Mouse (Mus musculus) midbrain, embryonic 11.5 days (tissue): ENCODE data around the gene Gm9945. TPM values are rescaled to one million over a fixed set of nuclear protein-coding genes. Genes with fewer than 3 reads are reported as not detected.

ENCODE experiments used
- ATAC-seq: fragments of 200-750 bp; cut with Nextera tagmentation; 2 replicates; pipeline ENCODE4 v1.8.0; 2017; ENCODE audit warnings: moderate TSS enrichment, moderate library complexity; ENCODE audit not compliant: low FRiP score
- DNase-seq: peaks from one replicate; pipeline ENCODE4 v3.0.0; 2015; ENCODE audit warnings: low spot score; ENCODE audit errors: missing footprints
- H3K27ac ChIP-seq: fragments of 300-500 bp; sonication (generic); 2 replicates; pipeline ENCODE4 v1.5.1; 2014; ENCODE audit warnings: low read depth, low read length
- H3K27me3 ChIP-seq: fragments of 300-500 bp; sonication (generic); 2 replicates; pipeline ENCODE4 v1.6.1; 2014; ENCODE audit warnings: mild to moderate bottlenecking, low read length, moderate library complexity, mixed read lengths; ENCODE audit not compliant: control insufficient read depth, insufficient read depth
- H3K36me3 ChIP-seq: fragments of 300-500 bp; sonication (generic); 2 replicates; pipeline ENCODE4 v1.6.1; 2014; ENCODE audit warnings: mild to moderate bottlenecking, low read length, moderate library complexity, mixed read lengths; ENCODE audit not compliant: control insufficient read depth, insufficient read depth
- H3K4me1 ChIP-seq: fragments of 300-500 bp; sonication (generic); 2 replicates; pipeline ENCODE4 v1.6.1; 2014; ENCODE audit warnings: low read length; ENCODE audit not compliant: control insufficient read depth, insufficient read depth
- H3K4me2 ChIP-seq: fragments of 300-500 bp; sonication (generic); 2 replicates; pipeline ENCODE4 v1.6.1; 2014; ENCODE audit warnings: mild to moderate bottlenecking, moderate library complexity
- H3K4me3 ChIP-seq: fragments of 300-500 bp; sonication (generic); 2 replicates; pipeline ENCODE4 v1.5.1; 2014; ENCODE audit warnings: low read depth, low read length
- H3K9ac ChIP-seq: fragments of 300-500 bp; sonication (generic); 2 replicates; pipeline ENCODE4 v1.6.1; 2014; ENCODE audit warnings: low read length
- H3K9me3 ChIP-seq: fragments of 300-500 bp; sonication (generic); 2 replicates; pipeline ENCODE4 v1.6.1; 2016; ENCODE audit warnings: low read length; ENCODE audit not compliant: control insufficient read depth
- WGBS: fragments of 180-500 bp; shearing (Covaris S2); extraction: QIAGEN DNeasy Blood & Tissue Kit; methylation state at CpG from one replicate; pipeline ENCODE4 v1.1.7; 2014; 5-methylcytosine and 5-hydroxymethylcytosine counted together
- polyA plus RNA-seq: library from polyadenylated mRNA; unstranded; fragments of >200 nt; fragmentation: Nextera tagmentation; extraction: Ambion mirVana; gene quantifications from 2 replicates; pipeline ENCODE4 v1.2.1, GENCODE M21; 2014

Gm9945 gene
- polyA plus RNA-seq, 1 experiment from 2014 or later = 0.15 TPM

DNA sequence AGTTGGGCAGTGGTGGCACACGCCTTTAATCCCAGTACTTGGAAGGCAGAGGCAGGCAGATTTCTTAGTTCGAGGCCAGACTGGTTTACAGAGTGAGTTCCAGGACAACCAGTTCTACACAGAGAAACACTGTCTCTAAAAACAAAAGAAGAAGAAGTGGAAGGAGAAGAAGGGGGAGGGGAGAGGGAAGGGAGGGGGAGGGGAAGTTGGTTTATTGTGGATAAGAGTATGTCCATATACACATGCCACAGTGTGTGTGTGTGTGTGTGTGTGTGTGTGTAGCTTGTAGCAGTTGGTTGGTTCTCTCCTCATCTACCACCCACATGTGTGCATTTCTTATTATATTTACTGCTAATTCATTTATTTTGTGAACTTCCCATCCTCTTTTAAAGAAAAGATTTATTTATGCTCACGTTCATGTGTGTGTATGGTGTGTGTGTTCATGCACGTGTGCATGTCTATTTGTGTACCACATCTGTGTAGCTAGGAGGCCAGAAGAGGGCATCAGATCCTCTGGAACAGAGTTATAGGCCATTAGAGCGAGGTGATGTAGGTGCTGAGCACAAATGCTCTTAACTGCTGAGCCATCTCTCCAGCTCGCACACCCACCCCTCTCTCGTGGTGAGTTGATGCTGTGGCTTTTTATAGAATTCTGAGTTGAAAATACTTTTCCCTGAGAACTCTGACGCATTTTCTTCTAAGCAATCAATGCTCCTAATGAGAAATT lies 22.2 kb downstream of the Gm9945 start:
- 84% methylated on average over 8 of the region's 8 CpGs for WGBS
- DNase-seq = peak; percentile 75
- Histone ChIP-seq H3K4me3 (no peak overlapping the region), H3K9me3 (no peaks in the 10 kb centered on the region), H3K27ac (no peak overlapping the region), H3K4me1 (peaks cover 3% of the 10 kb centered on the region; the same call in 1 of the 2 replicates), H3K27me3 (peaks cover 20% of the 10 kb centered on the region), H3K4me2 (no peak overlapping the region), H3K36me3 (no peaks in the 10 kb centered on the region), H3K9ac (no peak overlapping the region)
- ATAC-seq = no peak

DNA sequence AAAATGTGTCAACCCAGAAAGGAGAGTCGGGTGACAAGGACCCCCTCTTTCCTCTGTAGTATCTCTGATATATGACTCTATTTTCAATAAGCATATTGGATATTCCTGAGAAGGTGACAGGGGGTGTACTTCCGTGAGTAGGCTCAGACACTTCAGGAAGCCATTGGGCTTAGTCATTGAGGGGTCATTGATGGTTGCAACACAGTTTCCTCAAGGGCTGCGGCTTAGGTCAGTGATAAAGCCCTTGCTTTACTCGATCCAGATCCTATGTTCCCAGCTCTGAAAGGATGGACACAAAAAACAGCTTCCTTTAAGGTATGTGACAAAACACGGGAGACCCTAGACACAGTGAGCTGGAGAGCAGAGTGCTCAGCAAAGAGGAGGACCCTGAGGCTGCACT lies 23.8 kb downstream of the Gm9945 start:
- Histone ChIP-seq H3K4me1 (peaks cover 3% of the 10 kb centered on the region; the same call in 1 of the 2 replicates), H3K9me3 (no peaks in the 10 kb centered on the region), H3K36me3 (no peaks in the 10 kb centered on the region), H3K4me3 (no peak overlapping the region), H3K9ac (no peak overlapping the region), H3K4me2 (no peak overlapping the region), H3K27me3 (peaks cover 15% of the 10 kb centered on the region), H3K27ac (no peak overlapping the region)
- DNase-seq = no peak
- ATAC-seq = no peak
- WGBS = 83% methylated on average over 5 of the region's 5 CpGs

DNA sequence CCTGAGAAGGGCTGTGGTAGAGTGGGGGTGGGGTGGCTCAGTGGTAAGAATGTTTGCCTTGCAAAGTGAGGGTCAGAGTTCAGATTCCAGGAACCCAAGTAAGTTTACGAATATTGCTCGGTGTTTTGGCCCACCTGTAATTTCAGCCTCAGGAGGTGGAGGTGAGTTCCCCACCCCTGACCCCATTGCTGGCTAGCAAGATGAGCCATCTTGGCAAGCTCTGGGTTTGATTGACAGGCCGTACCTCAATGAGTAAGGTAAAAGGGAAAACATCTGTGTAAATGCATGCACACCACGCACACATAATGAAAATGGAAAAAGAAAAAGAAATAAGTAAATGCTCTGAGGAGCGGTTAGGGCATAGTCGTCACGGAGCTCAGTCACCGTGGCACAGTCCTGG lies 24.4 kb downstream of the Gm9945 start:
- Histone ChIP-seq H3K9ac (no peak overlapping the region), H3K27ac (no peak overlapping the region), H3K9me3 (no peaks in the 10 kb centered on the region), H3K4me1 (peaks cover 3% of the 10 kb centered on the region; the same call in 1 of the 2 replicates), H3K4me3 (no peak overlapping the region), H3K36me3 (no peaks in the 10 kb centered on the region), H3K4me2 (no peak overlapping the region), H3K27me3 (peaks cover 14% of the 10 kb centered on the region)
- no peak for ATAC-seq
- no peak for DNase-seq
- 90% methylated on average over 8 of the region's 8 CpGs for WGBS

DNA sequence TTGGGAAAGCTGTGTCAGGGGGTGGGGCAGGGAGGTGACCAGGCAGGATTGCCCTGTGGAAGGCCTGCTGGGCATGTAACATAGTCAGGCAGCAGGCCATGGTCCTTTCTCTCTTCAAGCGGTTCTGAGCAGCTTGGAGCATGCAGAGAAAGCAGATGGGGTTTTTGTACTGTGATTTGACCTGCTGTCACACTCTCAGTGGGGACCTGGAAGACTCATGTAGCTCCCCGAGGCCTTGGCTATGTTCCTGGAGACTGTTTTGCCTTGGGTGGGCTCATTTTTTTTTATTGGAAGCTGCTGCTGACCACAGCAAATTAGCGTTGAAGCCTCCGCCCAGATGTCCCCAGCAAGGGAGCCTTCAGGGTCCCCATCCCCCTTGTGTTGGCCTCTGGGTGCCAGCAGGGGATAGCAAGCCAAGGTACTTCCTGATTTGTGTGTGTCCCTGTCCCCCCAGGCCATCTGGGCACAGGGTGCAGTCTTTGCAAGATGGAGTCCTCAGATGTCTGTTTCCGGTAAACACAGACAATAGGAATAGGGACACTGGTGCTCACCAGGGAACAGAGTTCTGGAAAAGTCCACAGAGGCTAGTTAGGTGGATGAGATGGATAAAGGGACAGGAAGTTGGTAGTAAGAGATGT lies 25.2 kb downstream of the Gm9945 start:
- no peak overlapping the region for H3K4me2 ChIP-seq
- no peak overlapping the region for H3K4me3 ChIP-seq
- 74% methylated on average over 5 of the region's 5 CpGs for WGBS
- DNase-seq = no peak
- no peaks in the 10 kb centered on the region for H3K36me3 ChIP-seq
- no peak overlapping the region for H3K27ac ChIP-seq
- ATAC-seq = no peak
- no peak overlapping the region for H3K9ac ChIP-seq
- H3K27me3 ChIP-seq = peaks cover 9% of the 10 kb centered on the region
- no peaks in the 10 kb centered on the region for H3K9me3 ChIP-seq
- peaks cover 3% of the 10 kb centered on the region; the same call in 1 of the 2 replicates for H3K4me1 ChIP-seq

DNA sequence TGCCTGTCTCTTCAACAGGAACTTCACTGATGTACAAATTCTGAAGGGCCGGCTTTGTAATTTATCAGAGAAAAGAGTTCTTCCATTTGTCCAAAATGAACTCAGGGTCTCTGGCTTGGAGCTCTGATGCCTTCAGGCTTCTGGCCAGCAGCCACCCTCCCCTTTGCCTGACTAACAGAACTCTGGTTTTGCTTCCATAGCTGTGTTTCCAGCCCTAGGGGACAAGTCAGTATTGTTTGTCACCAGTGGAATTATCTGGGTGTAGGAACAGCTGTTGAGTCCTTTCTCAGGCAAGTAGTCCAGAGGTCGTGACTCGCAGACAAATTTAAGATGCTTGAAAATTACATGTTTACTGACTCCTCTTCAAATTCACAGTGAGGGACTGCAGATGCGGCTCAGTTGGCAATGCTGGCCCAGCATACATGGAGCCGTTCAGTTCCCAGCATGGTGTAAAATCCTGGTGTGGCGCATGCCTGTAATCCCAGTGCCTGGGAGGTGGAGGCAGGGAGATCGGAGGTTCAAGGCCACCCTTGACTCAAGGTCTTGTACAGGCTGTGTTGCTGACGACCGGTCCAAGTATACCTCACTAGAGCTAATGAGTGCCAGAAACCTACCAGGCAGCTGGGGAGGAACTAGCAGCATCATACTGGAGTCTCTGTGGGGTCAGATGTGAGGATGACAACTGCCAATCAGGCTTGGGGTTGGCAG lies 27.3 kb downstream of the Gm9945 start:
- H3K27me3 ChIP-seq = no peaks in the 10 kb centered on the region

DNA sequence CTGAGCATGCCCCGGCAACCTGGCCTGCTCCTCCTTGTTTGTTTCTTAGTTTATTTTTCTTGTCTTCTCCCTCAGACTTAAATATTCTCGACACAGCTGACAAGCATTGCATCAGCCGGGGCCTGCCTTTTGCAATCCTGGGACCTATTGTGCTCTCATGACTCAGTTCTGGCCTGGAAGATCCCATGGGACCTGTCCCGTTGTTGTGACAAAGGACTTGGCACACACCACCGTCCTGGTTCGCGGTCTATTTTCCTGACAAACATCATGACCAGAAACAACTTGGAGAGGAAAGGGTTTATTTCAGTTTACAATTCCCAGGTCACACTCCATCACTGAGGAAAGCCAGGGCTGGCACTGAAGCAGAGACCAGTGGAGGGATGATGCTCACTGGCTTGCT lies 28.2 kb downstream of the Gm9945 start:
- 74% methylated on average over 7 of the region's 7 CpGs for WGBS
- Histone ChIP-seq H3K27ac (no peak overlapping the region), H3K9ac (no peak overlapping the region), H3K9me3 (no peaks in the 10 kb centered on the region), H3K4me1 (no peaks in the 10 kb centered on the region), H3K4me2 (no peak overlapping the region), H3K4me3 (no peak overlapping the region), H3K36me3 (no peaks in the 10 kb centered on the region), H3K27me3 (no peaks in the 10 kb centered on the region)
- DNase-seq = no peak
- ATAC-seq = no peak

More for the DNA sequence above, 27.3 kb downstream of the Gm9945 start:
- no peaks in the 10 kb centered on the region for H3K36me3 ChIP-seq
- H3K4me3 ChIP-seq = no peak overlapping the region
- H3K27ac ChIP-seq = no peak overlapping the region
- H3K4me2 ChIP-seq = no peak overlapping the region
- no peaks in the 10 kb centered on the region for H3K9me3 ChIP-seq
- H3K4me1 ChIP-seq = no peaks in the 10 kb centered on the region
- DNase-seq = no peak
- no peak overlapping the region for H3K9ac ChIP-seq
- WGBS = 90% methylated on average over 9 of the region's 9 CpGs
- no peak for ATAC-seq

DNA sequence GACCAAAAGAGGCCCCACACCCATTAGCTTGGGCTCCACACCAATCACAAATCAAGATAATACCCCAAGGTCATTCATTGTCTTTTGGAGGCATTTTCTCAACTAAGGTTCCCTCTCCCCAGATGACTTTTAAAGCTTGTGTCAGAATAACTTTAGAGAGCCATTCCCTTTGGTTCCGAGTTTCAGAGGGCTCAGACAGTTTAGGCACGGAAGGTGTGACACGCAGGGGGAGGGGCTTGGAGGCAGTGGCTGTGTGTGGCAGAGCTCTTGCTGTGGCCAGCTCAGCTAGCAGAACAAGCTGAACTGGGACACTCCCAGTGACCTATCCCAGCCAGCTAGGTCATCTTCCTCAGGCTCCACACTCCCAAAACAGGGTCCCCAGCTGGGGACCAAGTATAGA lies 28.6 kb downstream of the Gm9945 start:
- Histone ChIP-seq H3K4me1 (no peaks in the 10 kb centered on the region), H3K27me3 (no peaks in the 10 kb centered on the region)

DNA sequence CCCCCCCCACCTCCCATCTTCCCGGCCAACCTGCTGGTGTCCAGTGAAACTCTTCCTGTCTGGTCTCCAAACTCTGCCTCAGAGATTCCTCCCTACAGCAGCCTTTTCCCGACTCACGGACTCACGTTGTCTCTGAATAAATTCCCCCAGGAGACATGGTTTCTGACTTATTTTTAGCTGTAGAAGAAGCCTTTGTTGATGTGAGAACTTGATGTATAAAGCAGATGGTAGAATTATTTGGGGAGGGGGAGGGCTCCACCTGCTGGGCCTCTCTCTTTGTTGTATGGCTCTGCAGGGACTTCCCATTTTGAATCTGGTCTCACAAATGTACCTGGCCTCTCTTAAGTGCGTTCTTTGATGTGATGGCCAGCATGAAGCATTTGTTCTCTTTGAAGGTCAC lies 30.4 kb downstream of the Gm9945 start:
- Histone ChIP-seq H3K4me3 (no peak overlapping the region), H3K36me3 (no peaks in the 10 kb centered on the region), H3K4me1 (no peaks in the 10 kb centered on the region), H3K9me3 (no peaks in the 10 kb centered on the region), H3K27ac (no peak overlapping the region), H3K4me2 (no peak overlapping the region), H3K9ac (no peak overlapping the region), H3K27me3 (no peaks in the 10 kb centered on the region)
- DNase-seq (no peak), ATAC-seq (no peak)
- WGBS = 59% methylated on average over 5 of the region's 5 CpGs

More for the DNA sequence above, 28.6 kb downstream of the Gm9945 start:
- H3K36me3 ChIP-seq = no peaks in the 10 kb centered on the region
- H3K27ac ChIP-seq = no peak overlapping the region
- ATAC-seq = no peak
- H3K9me3 ChIP-seq = no peaks in the 10 kb centered on the region
- H3K4me2 ChIP-seq = no peak overlapping the region
- no peak overlapping the region for H3K9ac ChIP-seq
- no peak overlapping the region for H3K4me3 ChIP-seq
- DNase-seq = no peak
- WGBS = 52% methylated on average over 3 of the region's 3 CpGs
